Mouse (Mus musculus) brown adipose tissue, adult 24 weeks (tissue): ENCODE data around the gene Setdb1. TPM values are rescaled to one million over a fixed set of nuclear protein-coding genes. Genes with fewer than 3 reads are reported as not detected.
A peak's percentile ranks its signal among the peaks of the same experiment; 100 is the strongest.

ENCODE experiments used
- H3K27ac ChIP-seq: fragments of 200-500 bp; replicated peaks from 2 replicates; pipeline ENCODE4 v1.5.1; 2012; ENCODE audit warnings: low read depth, mild to moderate bottlenecking, low read length
- H3K4me1 ChIP-seq: fragments of 200-500 bp; 2 replicates; pipeline ENCODE4 v1.6.1; 2012; ENCODE audit warnings: low read length, mixed read lengths; ENCODE audit not compliant: control insufficient read depth, insufficient read depth, insufficient read length
- H3K4me3 ChIP-seq: fragments of 200-500 bp; 2 replicates; pipeline ENCODE4 v1.5.1; 2012; ENCODE audit warnings: low read depth, mild to moderate bottlenecking, low read length, moderate library complexity; ENCODE audit not compliant: insufficient read depth
- polyA plus RNA-seq: library from polyadenylated mRNA; stranded (reverse); fragments of >200 nt; gene quantifications from 2 replicates; pipeline ENCODE4 v1.2.4, GENCODE M21; 2012; ENCODE audit not compliant: missing spikeins, insufficient read depth, insufficient read length

Setdb1 gene
- polyA plus RNA-seq, 1 experiment = 6.7 TPM

GRCm38 (mm10) chr3:95276428-95276934 lies 80.5 kb downstream of the Setdb1 start:
- H3K4me1 ChIP-seq = 0 out of 2 replicates have a peak, but pooled peaks cover 3% of the 10 kb centered on the region
- H3K27ac ChIP-seq = 0 out of 2 replicates have a peak overlapping the region, but pooled peaks have one; percentile 16
- no peak overlapping the region for H3K4me3 ChIP-seq

GRCm38 (mm10) chr3:95275161-95275560 lies 81.8 kb downstream of the Setdb1 start:
- no peaks in the 10 kb centered on the region for H3K4me1 ChIP-seq
- H3K4me3 ChIP-seq = no peak overlapping the region
- H3K27ac ChIP-seq = no peak overlapping the region

GRCm38 (mm10) chr3:95274453-95274852 lies 82.5 kb downstream of the Setdb1 start:
- Histone ChIP-seq H3K4me3 (no peak overlapping the region), H3K4me1 (no peaks in the 10 kb centered on the region), H3K27ac (no peak overlapping the region)

Other genes starting within 250 kb of the Setdb1 start
- gene Vps72, start 246.2 kb downstream of the Setdb1 start, polyA plus RNA-seq = 18.8 and 26.2 TPM in 2 replicates
- 7.3 and 12.4 TPM in 2 replicates for gene Tmod4, start 232.7 kb downstream of the Setdb1 start, polyA plus RNA-seq
- gene Scnm1, start 223.2 kb downstream of the Setdb1 start, polyA plus RNA-seq = 34.7 and 62.1 TPM in 2 replicates
- 7.3 and 7.6 TPM in 2 replicates for gene Lysmd1, start 223.1 kb downstream of the Setdb1 start, polyA plus RNA-seq
- gene Tnfaip8l2, start 214.8 kb downstream of the Setdb1 start, polyA plus RNA-seq = 2.7 and 2.8 TPM in 2 replicates
- 1.5 and 2.6 TPM in 2 replicates for gene Sema6c, start 196.7 kb downstream of the Setdb1 start, polyA plus RNA-seq
- gene Gabpb2, start 139.3 kb downstream of the Setdb1 start, polyA plus RNA-seq = 11.3 and 12.2 TPM in 2 replicates
- gene Cdc42se1, start 128.5 kb downstream of the Setdb1 start, polyA plus RNA-seq = 23.3 and 29.2 TPM in 2 replicates
- gene Mllt11, start 125.0 kb downstream of the Setdb1 start, polyA plus RNA-seq = 3.5 and 7.0 TPM in 2 replicates
- gene Gm128, start 115.6 kb downstream of the Setdb1 start, polyA plus RNA-seq = not detected in 2 replicates
- not detected in 2 replicates for gene Bnipl, start 106.0 kb downstream of the Setdb1 start, polyA plus RNA-seq
- gene Mindy1, start 75.9 kb downstream of the Setdb1 start, polyA plus RNA-seq = 22.1 and 23.5 TPM in 2 replicates
- 11.9 and 16.3 TPM in 2 replicates for gene Prune1, start 75.1 kb downstream of the Setdb1 start, polyA plus RNA-seq
- 0.63 and 1.5 TPM in 2 replicates for gene Anxa9, start 50.0 kb downstream of the Setdb1 start, polyA plus RNA-seq
- gene Cers2, start 42.4 kb downstream of the Setdb1 start, polyA plus RNA-seq = 178 and 185 TPM in 2 replicates
- gene 4930558C23Rik, start 45.6 kb upstream of the Setdb1 start, polyA plus RNA-seq = not detected in 2 replicates
- gene Arnt, start 77.2 kb upstream of the Setdb1 start, polyA plus RNA-seq = 17.2 and 18.4 TPM in 2 replicates
- 7.5 and 12.3 TPM in 2 replicates for gene Ctsk, start 142.1 kb upstream of the Setdb1 start, polyA plus RNA-seq
- gene Ctss, start 169.6 kb upstream of the Setdb1 start, polyA plus RNA-seq = 21.0 and 22.4 TPM in 2 replicates
- not detected in 2 replicates for gene Hormad1, start 202.5 kb upstream of the Setdb1 start, polyA plus RNA-seq
- 20.1 and 20.4 TPM in 2 replicates for gene Golph3l, start 231.7 kb upstream of the Setdb1 start, polyA plus RNA-seq